Mouse (Mus musculus): ENCODE results near the gene Vil1.

DNA sequence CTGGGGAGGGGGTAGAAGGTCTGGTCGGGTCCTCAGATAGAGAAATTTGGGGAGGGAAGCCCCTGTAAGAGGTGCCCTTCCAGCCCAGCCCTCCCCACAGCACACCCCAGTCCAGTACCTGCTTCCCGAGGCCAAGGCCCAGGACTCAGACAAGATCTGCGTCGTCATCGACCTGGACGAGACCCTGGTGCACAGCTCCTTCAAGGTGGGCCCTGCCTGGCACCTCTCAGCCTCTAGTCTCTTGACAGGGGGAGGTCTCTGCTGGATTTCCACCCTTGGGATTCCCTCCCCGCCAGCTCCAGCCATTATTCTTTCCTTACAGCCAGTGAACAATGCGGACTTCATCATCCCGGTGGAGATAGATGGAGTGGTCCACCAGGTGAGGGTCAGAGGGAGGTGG, 15.5 kb upstream of the Vil1 start:
- TF ChIP-seq CTCF (IDR thresholded peaks at IDR 0.05; ENCODE audit: low read depth) (no peak), EP300 (IDR thresholded peaks at IDR 0.05; ENCODE audit: low read depth) (no peak)

All from liver, postnatal 0 days (tissue).